Mouse (Mus musculus) cerebellum, adult 2 months (tissue): ENCODE measurements around the gene Cant1.

Experiments used
- CTCF ChIP-seq: fragments of 200-500 bp; IDR thresholded peaks from 2 replicates; pipeline ENCODE4 v1.5.1; 2011; ENCODE audit warnings: low read depth, mild to moderate bottlenecking, control low read depth, low read length, moderate library complexity, borderline replicate concordance; ENCODE audit not compliant: insufficient read depth
- POLR2A ChIP-seq: fragments of 200-500 bp; IDR thresholded peaks from 2 replicates; pipeline ENCODE4 v1.6.1; 2011; ENCODE audit warnings: low read length, control low read depth, borderline replicate concordance; ENCODE audit not compliant: insufficient read depth

- TF ChIP-seq POLR2A (no peak), CTCF (peak; percentile 57)
These were observed 41.4 kb upstream of the Cant1 start for GRCm38 (mm10) chr11:118460280-118460679.
